Mouse (Mus musculus) hindbrain, embryonic 14.5 days (tissue): Measurements from ENCODE around the gene Chd2. TPM values are rescaled to one million over a fixed set of nuclear protein-coding genes. Genes with fewer than 3 reads are reported as not detected.

ENCODE experiments used
- ATAC-seq: fragments of 200-750 bp; cut with Nextera tagmentation; 2 replicates; pipeline ENCODE4 v1.8.0; 2017; ENCODE audit warnings: moderate number of reproducible peaks, mild to moderate bottlenecking, moderate TSS enrichment, moderate library complexity; ENCODE audit not compliant: low FRiP score
- DNase-seq: peaks from one replicate; pipeline ENCODE4 v3.0.0-alpha.2; 2015; ENCODE audit warnings: low spot score
- H3K27ac ChIP-seq: fragments of 300-500 bp; sonication (generic); 2 replicates; pipeline ENCODE4 v1.5.1; 2014; ENCODE audit warnings: mild to moderate bottlenecking, moderate library complexity
- H3K27me3 ChIP-seq: fragments of 300-500 bp; sonication (generic); 2 replicates; pipeline ENCODE4 v1.6.1; 2014; ENCODE audit warnings: mild to moderate bottlenecking, low read length, mixed read lengths; ENCODE audit not compliant: control insufficient read depth, insufficient read depth
- H3K36me3 ChIP-seq: fragments of 300-500 bp; sonication (generic); replicated peaks from 2 replicates; pipeline ENCODE4 v1.6.1; 2014; ENCODE audit not compliant: control insufficient read depth, insufficient read depth
- H3K4me1 ChIP-seq: fragments of 300-500 bp; sonication (generic); replicated peaks from 2 replicates; pipeline ENCODE4 v1.6.1; 2014; ENCODE audit warnings: antibody characterized with exemption, low read length, mixed read lengths; ENCODE audit not compliant: control insufficient read depth, insufficient read depth
- H3K4me2 ChIP-seq: fragments of 300-500 bp; sonication (generic); replicated peaks from 2 replicates; pipeline ENCODE4 v1.6.1; 2014; ENCODE audit warnings: mild to moderate bottlenecking, moderate library complexity
- H3K4me3 ChIP-seq: fragments of 300-500 bp; sonication (generic); replicated peaks from 2 replicates; pipeline ENCODE4 v1.5.1; 2014; ENCODE audit warnings: mild to moderate bottlenecking, low read length
- H3K9ac ChIP-seq: fragments of 300-500 bp; sonication (generic); 2 replicates; pipeline ENCODE4 v1.6.1; 2014
- H3K9me3 ChIP-seq: fragments of 300-500 bp; sonication (generic); 2 replicates; pipeline ENCODE4 v1.6.1; 2016; ENCODE audit warnings: low read length; ENCODE audit not compliant: control insufficient read depth
- WGBS: fragments of 180-500 bp; shearing (Covaris S2); extraction: QIAGEN DNeasy Blood & Tissue Kit; methylation state at CpG from one replicate; pipeline ENCODE4 v1.1.7; 2014; 5-methylcytosine and 5-hydroxymethylcytosine counted together
- polyA plus RNA-seq: library from polyadenylated mRNA; unstranded; fragments of >200 nt; fragmentation: Nextera tagmentation; extraction: Ambion mirVana; gene quantifications from 2 replicates; pipeline ENCODE4 v1.2.1, GENCODE M21; 2014

The Chd2 gene
- polyA plus RNA-seq, 1 experiment from 2014 or later: 42.3 TPM

GRCm38 (mm10) chr7:73400051-73400916, 141.3 kb downstream of the Chd2 start:
- peaks cover 57% of the 10 kb centered on the region for H3K4me1 ChIP-seq

GRCm38 (mm10) chr7:73399501-73400044, 142.1 kb downstream of the Chd2 start:
- Histone ChIP-seq H3K4me3 (peak overlapping the region; percentile 23), H3K4me1 (peaks cover 57% of the 10 kb centered on the region)

More at GRCm38 (mm10) chr7:73400051-73400916, 141.3 kb downstream of the Chd2 start:
- peak; percentile 57 for DNase-seq
- Histone ChIP-seq H3K9me3 (no peaks in the 10 kb centered on the region), H3K27me3 (no peaks in the 10 kb centered on the region), H3K4me2 (peak overlapping the region; percentile 59), H3K27ac (peak overlapping the region; percentile 77), H3K36me3 (0 out of 2 replicates have a peak, but pooled peaks cover 5% of the 10 kb centered on the region), H3K9ac (peak overlapping the region; percentile 54), H3K4me3 (peak overlapping the region; percentile 23)
- ATAC-seq: peak; percentile 54
- 10% methylated on average over 20 of the region's 20 CpGs for WGBS

GRCm38 (mm10) chr7:73398806-73399442, 142.7 kb downstream of the Chd2 start:
- H3K4me2 ChIP-seq: peak overlapping the region; percentile 59
- no peaks in the 10 kb centered on the region for H3K9me3 ChIP-seq
- H3K4me1 ChIP-seq: peaks cover 57% of the 10 kb centered on the region
- peak overlapping the region; percentile 77 for H3K27ac ChIP-seq
- no peaks in the 10 kb centered on the region for H3K36me3 ChIP-seq
- peak overlapping the region; percentile 23 for H3K4me3 ChIP-seq
- WGBS: 7% methylated on average over 19 of the region's 19 CpGs
- DNase-seq (no peak), ATAC-seq (no peak)
- no peaks in the 10 kb centered on the region for H3K27me3 ChIP-seq
- peak overlapping the region; percentile 54 for H3K9ac ChIP-seq

More at GRCm38 (mm10) chr7:73399501-73400044, 142.1 kb downstream of the Chd2 start:
- WGBS: under 1% methylated on average over 19 of the region's 19 CpGs
- Histone ChIP-seq H3K9me3 (no peaks in the 10 kb centered on the region), H3K4me2 (peak overlapping the region; percentile 59), H3K27ac (peak overlapping the region; percentile 77), H3K9ac (peak overlapping the region; percentile 54), H3K36me3 (0 out of 2 replicates have a peak, but pooled peaks cover 3% of the 10 kb centered on the region), H3K27me3 (no peaks in the 10 kb centered on the region)
- DNase-seq (peak; percentile 83), ATAC-seq (peak; percentile 64)

- Histone ChIP-seq H3K27ac (peak overlapping the region; percentile 77), H3K9me3 (no peaks in the 10 kb centered on the region), H3K4me2 (peak overlapping the region; percentile 59), H3K9ac (peak overlapping the region; percentile 54), H3K27me3 (no peaks in the 10 kb centered on the region), H3K4me3 (peak overlapping the region; percentile 23; the same call in 1 of the 2 replicates), H3K36me3 (no peaks in the 10 kb centered on the region), H3K4me1 (peaks cover 53% of the 10 kb centered on the region)
- no peak for DNase-seq
- WGBS: 8% methylated on average over 11 of the region's 11 CpGs
- ATAC-seq: peak; percentile 41; the same call in 1 of the 2 replicates
These were observed 143.3 kb downstream of the Chd2 start for GRCm38 (mm10) chr7:73398319-73398718.

GRCm38 (mm10) chr7:73394013-73394409, 147.6 kb downstream of the Chd2 start:
- H3K9ac ChIP-seq: peak overlapping the region; percentile 92
- peak overlapping the region; percentile 62 for H3K4me3 ChIP-seq
- ATAC-seq (no peak), DNase-seq (no peak)
- peak overlapping the region; percentile 95 for H3K4me2 ChIP-seq
- H3K27me3 ChIP-seq: no peaks in the 10 kb centered on the region
- H3K4me1 ChIP-seq: peaks cover 56% of the 10 kb centered on the region
- H3K27ac ChIP-seq: peak overlapping the region; percentile 90
- no peaks in the 10 kb centered on the region for H3K36me3 ChIP-seq
- no peaks in the 10 kb centered on the region for H3K9me3 ChIP-seq
- 29% methylated on average over 4 of the region's 4 CpGs for WGBS

GRCm38 (mm10) chr7:73393307-73394012, 148.2 kb downstream of the Chd2 start:
- H3K36me3 ChIP-seq: 0 out of 2 replicates have a peak, but pooled peaks cover under 1% of the 10 kb centered on the region
- WGBS: 31% methylated on average over 9 of the region's 9 CpGs
- H3K4me2 ChIP-seq: peak overlapping the region; percentile 95
- H3K9me3 ChIP-seq: no peaks in the 10 kb centered on the region
- peaks cover 50% of the 10 kb centered on the region for H3K4me1 ChIP-seq
- no peak for DNase-seq
- H3K27ac ChIP-seq: peak overlapping the region; percentile 90
- H3K27me3 ChIP-seq: no peaks in the 10 kb centered on the region
- H3K4me3 ChIP-seq: peak overlapping the region; percentile 62
- no peak for ATAC-seq
- H3K9ac ChIP-seq: peak overlapping the region; percentile 92

GRCm38 (mm10) chr7:73392359-73392758, 149.3 kb downstream of the Chd2 start:
- no peak for DNase-seq
- Histone ChIP-seq H3K4me2 (peak overlapping the region; percentile 95), H3K9me3 (no peaks in the 10 kb centered on the region), H3K4me3 (peak overlapping the region; percentile 62), H3K27me3 (no peaks in the 10 kb centered on the region), H3K27ac (peak overlapping the region; percentile 90), H3K9ac (peak overlapping the region; percentile 92), H3K4me1 (peaks cover 40% of the 10 kb centered on the region), H3K36me3 (0 out of 2 replicates have a peak, but pooled peaks cover 5% of the 10 kb centered on the region)
- no peak for ATAC-seq
- WGBS: 2% methylated on average over 9 of the region's 9 CpGs

GRCm38 (mm10) chr7:73391518-73392321, 149.9 kb downstream of the Chd2 start:
- Histone ChIP-seq H3K27ac (peak overlapping the region; percentile 90), H3K27me3 (no peaks in the 10 kb centered on the region), H3K4me2 (peak overlapping the region; percentile 95), H3K36me3 (0 out of 2 replicates have a peak, but pooled peaks cover 5% of the 10 kb centered on the region), H3K9me3 (no peaks in the 10 kb centered on the region), H3K4me1 (peaks cover 41% of the 10 kb centered on the region), H3K9ac (peak overlapping the region; percentile 92), H3K4me3 (peak overlapping the region; percentile 62)
- WGBS: under 1% methylated on average over 39 of the region's 39 CpGs
- no peak for ATAC-seq
- peak; percentile 65 for DNase-seq
